Mouse (Mus musculus): ENCODE data around the gene Arhgap45.

Gene Arhgap45

DNA sequence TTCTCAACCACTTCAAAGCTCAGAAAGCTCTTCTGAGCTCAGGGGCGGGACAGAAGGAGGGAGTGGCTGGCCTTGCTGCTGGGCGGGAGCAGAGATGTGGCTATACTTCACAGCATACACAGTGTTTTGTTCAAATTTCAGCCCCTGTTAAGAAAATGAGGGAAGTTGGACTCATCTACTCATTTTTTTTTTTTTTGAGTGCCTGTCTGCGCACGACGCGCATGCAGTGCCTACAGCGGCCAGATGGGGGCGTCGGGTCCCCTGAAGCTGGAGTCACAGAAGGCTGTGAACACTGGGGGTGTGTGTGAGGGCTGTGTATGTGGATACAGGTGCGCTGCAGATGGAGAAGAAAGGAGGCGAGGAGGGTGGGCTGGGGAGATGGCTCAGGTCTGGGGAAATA, 29.5 kb upstream of the Arhgap45 start:
- DNase-seq (ENCODE audit: low spot score in 2 of 2), result peak; percentile 76 to 94

DNA sequence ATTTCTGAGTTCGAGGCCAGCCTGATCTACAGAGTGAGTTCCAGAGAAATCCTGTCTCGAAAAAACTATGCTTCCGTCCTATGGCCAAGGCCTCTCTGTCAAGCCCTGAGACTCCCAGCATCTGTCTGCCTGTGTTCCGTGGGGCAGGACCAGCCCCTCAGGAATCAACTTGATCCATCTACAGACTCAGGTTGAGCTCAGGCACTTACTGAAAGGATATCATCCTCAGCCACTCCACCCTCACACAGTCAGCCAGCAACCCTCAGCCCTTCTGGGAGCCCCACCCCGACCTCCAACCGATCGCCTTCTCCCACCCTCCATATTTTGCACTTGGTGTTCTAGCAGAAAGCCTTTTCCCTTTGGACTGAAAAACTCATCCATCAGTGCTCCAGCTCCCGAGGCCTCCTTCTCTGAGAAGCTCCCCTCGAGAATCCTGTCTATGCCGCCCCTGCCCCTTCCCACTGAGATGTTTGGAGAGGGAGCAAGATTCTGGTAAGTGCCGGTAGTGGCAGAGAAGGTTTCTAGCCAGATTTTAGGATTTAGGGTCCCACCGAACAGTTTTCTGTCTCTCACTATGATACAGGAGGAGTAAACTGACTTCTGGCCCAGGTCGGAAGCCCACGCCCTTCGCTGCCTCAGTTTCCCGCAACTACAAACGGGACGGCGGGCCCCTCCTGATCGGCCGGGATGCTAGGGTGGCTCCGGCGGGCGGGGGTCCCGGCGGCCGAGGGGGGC, 28.5 kb upstream of the Arhgap45 start:
- DNase-seq (ENCODE audit: low spot score in 2 of 2), result no peak

DNA sequence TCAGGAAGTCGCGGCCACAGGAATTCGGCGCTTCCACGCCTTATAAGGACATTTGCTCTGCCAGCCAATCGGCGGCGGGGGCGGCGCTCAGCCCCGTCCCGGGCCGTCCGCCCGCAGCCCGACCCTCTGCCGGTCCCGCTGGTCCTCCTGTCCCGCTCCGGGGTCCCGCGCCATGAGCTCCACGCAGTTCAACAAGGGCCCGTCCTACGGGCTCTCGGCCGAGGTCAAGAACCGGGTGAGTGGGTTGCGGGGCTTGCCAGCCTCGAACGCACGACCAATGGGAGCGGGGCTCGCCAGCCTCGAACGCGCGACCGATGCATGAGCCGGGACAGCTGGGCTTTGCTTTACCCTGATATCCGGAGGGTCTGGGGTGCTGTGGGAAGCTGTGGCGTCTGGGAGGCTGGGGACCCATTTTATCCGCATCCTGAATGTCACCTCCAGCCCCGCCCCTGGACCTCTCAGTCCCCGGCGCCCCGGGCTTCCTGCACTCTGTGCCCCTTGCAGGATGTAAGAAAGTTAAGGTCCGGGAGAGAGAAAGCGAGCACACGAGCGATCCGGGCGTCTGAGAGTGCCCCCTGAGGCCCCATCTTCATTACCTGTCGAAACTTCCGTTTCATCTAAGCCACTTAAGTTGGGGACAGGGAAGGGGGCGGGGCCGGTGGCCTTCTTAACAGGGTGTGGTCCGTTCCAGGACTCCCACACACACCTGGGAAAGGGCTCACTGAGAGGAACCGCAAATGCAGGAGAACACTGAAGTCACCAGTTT, 27.8 kb upstream of the Arhgap45 start, which contains the start of gene Cnn2:
Gene Cnn2, plus strand, starts transcription at position 79 of the 766 bp plus-strand sequence.
- no peak for DNase-seq (ENCODE audit: low spot score in 2 of 2)

DNA sequence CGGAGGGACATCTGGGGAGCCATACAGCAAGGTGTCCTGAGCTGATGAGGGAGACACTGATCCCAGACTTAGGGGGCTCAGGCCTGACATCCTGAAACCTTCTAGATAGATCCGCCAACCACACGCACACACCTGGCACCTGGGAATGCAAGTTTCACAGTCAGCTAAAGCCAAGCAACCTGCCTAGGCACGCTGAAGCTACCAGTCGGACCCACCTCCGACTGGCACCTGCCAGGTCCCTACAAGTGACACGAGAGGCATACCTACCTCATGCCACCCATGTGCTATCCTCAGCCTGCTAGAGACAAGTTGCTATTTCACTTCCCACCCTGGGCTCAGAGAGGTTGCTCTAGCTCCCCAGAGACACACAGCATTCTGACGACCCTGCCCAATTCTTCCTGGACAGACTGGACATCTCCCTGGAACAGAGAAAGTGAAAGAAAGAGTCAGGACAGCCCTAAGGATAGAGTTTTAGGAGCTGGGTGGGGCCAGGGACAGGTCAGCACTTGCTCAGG, 27.1 kb upstream of the Arhgap45 start:
- no peak for DNase-seq (ENCODE audit: low spot score in 2 of 2)

DNA sequence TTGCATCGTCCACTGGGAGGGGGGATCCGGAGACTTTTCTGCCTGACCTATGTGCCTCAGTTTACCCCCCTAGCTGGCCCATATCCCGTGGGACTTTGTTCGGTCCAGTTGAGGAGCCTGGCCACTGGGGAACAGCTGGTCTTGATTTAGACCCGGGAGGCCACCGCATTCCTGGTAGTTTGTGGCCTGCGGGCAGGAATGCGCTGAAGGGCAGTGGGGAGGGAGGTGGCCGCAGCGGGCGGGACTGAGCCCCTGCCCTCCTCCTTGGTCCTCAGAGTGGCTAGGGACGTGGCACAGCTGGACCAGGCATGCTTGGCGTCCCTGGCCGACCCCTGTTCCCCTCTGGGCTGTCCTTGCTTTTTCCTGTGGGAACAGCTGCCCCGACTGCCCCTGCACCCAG, 26.6 kb upstream of the Arhgap45 start:
- no peak for DNase-seq (ENCODE audit: low spot score in 2 of 2)

DNA sequence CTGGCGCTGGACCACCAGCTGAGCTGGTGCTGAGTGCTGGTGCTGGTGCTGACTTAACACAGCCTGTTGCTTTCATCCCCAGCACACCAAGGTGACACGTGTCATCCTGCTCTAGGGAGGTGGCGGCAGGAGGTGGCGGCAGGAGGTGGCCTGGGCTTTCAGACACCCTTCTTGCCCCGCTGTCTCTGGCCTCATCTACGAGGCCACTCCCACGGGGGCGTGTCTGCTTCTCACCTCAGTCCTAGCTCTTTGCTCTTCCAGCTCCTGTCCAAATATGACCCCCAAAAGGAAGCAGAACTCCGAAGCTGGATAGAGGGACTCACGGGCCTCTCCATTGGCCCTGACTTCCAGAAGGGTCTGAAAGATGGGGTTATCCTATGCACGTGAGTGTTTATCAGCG, 25.4 kb upstream of the Arhgap45 start:
- no peak for DNase-seq (ENCODE audit: low spot score in 2 of 2)

DNA sequence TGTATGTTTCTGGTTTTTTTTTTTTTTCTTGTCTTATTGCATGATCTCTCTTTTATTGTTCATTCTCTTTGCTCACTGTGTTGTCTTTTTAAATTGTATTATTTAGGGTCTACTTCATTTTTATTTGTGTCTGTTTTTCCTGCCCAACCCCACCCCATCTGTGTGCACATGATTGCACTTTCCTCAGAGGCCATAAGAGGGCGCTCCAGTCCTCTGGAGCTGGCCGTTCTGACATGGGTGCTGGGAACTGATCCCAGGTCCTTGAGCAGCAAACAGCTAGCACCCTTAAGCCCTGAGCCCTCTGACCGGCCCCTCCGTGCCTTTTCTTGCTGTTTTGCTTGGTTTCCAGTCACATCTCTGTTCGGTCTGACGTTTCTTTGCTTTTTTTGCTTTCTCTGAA, 24.9 kb upstream of the Arhgap45 start:
- no peak for DNase-seq (ENCODE audit: low spot score in 2 of 2)

DNA sequence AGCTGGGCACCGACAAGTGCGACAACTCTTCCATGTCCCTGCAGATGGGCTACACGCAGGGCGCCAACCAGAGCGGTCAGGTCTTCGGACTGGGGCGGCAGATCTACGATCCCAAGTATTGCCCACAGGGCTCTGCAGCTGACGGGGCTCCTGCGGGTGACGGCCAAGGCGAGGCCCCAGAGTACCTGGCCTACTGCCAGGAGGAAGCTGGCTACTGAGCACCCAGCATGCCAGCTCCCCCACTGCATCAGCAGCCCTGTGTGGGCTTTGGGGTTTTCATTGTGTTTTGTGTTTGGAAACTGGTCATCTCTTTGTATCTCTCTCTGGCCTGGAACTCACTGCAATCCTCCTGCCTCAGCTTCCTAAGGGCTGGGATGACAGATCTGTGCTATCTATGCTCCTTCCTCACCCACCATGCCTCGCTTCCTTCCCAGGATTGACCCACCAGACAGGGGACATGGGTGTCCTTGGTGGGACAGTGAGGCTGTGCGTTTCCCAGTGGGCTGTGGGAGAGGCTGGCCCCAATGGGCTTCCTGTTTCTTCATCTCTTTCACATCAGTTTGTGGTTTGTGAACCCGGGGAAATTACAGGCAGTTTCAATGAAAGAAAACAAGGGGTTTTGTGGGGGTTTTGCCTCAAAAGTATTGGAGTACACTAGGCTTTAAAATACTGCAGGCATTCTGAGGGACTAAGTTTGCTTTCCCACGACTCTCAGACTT, 21.9 kb upstream of the Arhgap45 start:
- no peak for DNase-seq (ENCODE audit: low spot score in 2 of 2)

DNA sequence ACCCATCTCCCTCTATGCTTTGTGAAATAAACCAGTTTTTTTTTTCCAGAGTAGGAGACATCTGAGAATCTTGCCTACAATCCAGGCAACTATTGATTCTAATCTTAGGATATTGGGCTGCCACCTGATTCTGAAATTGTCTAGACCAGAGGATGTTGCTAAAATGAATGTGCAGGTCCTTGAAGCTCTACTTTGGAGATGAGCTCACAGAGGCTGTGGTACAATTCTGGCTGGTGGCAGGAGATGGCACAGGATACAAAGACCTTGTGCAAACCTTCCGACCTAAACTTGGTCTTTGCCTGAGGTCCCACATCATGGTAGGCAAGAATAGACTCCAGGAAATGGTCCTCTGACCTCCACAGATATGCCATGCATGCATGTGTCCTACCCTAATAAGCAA, 20.8 kb upstream of the Arhgap45 start:
- no peak for DNase-seq (ENCODE audit: low spot score in 2 of 2)

DNA sequence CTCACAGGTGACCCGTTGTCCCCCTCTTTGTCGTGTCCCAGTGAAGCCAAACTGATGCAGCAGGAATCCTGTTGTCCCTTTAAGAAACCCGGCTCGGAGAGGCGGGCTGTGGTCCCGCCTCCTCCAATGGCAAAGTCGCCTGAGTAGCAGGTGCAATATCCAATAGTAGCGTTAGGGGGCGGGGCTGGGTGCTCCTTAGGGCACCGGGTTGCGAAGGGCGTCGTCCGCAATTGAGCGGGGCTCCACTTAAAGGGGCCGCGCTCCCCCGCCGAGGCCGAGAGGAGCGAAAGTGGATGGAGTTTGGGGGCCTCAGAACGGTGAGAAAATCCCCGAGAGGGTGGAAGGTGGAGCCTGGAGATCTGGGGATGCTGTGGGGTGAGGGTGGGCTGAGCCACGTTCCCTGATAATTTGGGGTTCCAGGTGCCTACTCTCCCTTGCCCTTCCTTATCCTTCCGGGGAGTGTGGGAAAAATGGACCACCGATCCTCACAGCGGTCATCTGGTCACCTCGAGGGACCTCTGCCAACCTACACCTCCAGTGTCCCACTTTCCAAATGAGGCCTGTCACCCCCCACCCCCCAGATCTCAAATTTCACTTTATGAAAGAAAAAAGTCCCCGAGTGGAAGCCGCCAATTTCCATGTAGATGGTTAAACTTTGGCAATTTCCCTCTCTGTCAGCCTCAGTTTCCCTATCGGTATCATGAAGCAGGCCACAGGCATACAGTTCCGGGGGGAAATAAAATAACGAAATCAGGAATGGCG, 20.0 kb upstream of the Arhgap45 start, which contains the start of gene Abca7:
Gene Abca7, plus strand, starts transcription at position 223 of the 762 bp plus-strand sequence.
- DNase-seq (ENCODE audit: low spot score in 2 of 2), result peak; percentile 98 to 99

DNA sequence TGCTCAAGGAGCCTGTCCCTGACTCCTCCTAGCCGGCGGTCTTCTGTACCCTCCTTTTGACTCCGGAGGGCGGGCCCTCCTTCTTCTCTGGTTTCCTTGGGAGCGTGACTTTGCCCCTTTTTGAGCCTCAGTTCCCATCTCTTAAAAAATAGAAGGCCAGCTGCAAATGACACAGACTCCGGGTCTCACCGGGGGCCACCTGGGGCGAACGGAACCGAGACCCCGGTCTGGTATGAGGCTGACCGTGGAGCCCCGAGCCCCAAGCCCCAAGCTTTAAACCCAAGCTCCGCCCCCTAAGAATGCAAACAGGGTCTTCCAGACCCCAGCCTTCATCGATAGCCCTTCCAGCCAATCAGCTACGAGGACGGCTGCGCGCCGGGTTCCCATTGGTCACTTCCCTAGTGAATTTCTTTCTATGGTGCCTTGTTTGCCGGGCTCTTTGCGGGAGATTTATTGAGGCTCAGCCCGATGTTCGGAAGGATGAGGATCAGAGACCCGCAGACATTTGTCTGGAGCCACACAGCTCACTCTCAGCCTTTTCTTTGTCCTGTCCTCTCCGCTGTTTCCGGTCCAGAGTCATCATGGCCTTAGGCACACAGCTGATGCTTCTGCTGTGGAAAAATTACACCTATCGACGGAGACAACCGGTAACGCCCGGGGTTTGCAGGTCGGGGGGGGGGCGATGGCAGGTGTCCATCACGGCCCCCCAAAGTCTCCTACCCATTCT, 19.3 kb upstream of the Arhgap45 start:
- peak in 1 of 2 experiments; percentile 72 for DNase-seq (ENCODE audit: low spot score in 2 of 2)

DNA sequence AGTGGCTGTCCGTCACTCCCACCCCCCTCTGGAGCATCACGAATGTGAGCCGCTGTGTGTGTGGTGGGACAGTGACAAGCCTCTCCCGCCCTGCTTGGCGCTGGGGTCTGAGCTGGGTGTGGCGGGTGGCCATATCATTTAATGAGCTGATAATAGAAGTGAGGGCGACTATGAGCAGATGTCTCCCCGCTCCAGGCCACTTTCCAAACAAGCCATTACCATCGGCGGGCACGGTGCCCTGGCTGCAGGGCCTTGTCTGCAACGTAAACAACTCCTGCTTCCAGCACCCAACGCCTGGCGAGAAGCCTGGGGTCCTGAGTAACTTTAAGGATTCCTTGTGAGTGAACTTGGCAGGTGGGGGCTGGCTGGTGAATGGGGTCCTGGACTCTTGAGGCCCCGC, 18.6 kb upstream of the Arhgap45 start:
- peak in 1 of 2 experiments; percentile 66 for DNase-seq (ENCODE audit: low spot score in 2 of 2)

DNA sequence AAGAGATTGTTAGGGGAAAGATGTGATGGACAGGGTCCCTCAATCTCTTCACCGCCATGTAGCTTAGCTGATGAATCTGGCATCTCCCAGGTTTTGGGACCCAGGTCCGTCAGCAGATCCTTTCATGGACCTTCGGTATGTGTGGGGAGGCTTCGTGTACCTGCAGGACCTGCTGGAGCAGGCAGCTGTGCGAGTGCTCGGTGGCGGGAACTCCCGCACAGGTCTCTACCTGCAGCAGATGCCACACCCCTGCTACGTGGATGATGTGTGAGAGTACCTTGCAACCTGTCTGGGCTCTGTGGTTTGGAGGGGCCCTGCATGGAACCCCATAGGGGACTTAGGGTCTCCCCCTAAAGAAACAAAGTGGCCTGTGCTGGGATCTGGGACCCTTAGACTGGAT, 14.5 kb upstream of the Arhgap45 start:
- no peak for DNase-seq (ENCODE audit: low spot score in 2 of 2)

DNA sequence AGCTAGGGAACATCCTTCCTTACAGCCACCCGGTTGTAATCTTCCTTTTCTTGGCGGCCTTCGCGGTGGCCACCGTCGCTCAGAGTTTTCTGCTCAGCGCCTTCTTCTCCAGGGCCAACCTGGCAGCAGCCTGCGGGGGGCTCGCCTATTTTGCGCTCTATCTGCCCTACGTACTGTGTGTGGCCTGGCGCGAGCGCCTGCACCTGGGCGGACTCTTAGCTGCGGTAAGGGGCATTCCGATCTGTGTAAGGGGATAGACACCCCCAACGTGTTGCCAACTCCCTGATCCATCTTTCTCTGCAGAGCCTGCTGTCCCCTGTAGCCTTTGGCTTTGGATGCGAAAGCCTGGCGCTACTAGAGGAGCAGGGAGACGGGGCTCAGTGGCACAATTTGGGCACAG, 13.6 kb upstream of the Arhgap45 start:
- DNase-seq (ENCODE audit: low spot score in 2 of 2), result no peak

DNA sequence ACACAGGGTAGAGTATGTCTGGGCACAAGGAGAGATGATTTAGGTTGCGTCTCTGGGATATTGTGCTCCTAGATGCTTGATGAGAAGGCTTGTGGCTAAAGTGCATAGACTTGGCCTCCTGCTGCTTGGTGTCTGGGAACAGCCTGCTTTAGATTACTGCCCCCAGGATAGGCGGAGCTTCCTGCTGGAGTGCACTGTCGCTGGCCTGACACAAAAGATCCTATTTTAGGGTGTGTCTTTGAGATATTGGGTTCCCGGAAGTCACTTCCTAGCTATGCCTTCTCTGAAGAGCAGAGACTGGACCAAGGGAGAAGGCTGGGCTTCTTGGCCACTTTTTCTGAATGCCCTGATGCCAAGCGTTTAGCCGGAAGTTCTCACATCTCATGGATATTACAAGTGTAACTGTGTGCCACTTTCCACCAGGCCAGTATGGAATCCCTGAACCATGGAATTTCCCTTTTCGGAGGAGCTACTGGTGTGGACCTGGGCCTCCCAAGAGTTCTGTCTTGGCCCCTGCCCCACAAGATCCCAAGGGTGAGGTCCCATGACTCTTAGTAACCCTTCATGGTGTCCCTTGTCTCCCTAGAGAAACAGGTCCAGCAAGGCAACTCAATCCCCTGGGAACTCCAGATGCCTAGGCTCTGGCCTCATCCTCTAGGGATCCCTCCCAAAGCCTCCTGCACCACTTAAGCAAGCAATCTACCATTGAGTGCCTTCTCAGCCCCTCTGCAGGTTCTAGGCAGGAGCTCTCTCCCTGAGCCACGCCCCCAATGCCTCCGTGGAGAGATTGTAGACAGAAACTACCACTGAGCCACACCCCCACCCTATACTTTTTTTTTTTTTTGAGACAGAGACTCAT, 12.8 kb upstream of the Arhgap45 start:
- no peak for DNase-seq (ENCODE audit: low spot score in 2 of 2)

DNA sequence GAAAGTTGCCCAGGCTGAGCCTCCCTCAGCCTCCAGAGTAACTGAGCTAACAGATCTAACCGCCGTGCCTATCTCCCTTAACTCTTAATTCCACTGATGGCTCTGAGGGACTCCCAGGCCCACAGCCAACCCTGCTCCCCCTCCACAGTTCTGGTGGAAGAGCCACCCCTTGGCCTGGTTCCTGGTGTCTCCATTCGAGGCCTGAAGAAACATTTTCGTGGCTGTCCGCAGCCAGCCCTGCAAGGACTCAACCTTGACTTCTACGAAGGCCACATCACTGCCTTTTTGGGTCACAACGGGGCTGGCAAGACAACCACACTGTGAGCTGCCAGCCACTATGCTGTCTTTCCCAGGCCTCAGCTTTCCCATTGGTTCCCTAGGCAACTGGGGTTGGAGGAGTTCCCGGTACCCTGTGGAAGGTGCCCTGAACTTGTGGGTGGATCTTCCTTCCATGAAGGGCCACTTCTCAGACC, 12.2 kb upstream of the Arhgap45 start:
- DNase-seq (ENCODE audit: low spot score in 2 of 2), result no peak

DNA sequence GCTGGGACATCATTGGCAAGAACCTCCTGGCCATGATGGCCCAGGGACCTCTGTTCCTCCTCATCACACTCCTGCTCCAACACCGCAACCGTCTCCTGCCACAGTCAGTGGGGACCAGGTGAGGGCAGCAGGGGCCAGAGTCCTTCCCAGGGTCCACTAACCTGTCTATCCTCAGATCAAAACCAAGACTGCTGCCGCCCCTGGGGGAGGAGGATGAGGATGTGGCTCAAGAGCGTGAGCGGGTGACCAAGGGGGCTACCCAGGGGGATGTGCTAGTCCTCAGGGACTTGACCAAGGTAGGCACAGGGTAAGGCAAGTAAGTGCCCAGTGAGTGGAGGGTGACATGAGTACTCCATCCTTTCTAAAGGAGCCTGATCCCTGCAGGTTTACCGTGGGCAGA, 4.7 kb upstream of the Arhgap45 start:
- DNase-seq (ENCODE audit: low spot score in 2 of 2), result no peak

DNA sequence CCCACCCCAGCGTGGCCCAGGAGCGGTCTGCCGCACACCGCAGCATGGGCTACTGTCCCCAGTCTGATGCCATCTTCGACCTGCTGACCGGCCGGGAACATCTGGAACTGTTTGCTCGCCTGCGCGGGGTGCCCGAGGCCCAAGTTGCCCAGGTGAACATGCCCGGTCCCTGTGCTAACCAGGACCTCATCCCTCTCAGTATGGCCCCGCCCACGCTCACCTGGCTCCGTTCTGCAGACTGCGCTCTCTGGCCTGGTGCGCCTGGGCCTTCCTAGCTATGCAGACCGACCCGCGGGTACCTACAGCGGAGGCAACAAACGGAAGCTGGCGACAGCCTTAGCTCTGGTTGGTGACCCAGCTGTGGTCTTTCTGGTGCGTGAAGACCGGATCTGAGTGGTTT, 2.8 kb upstream of the Arhgap45 start:
- no peak for DNase-seq (ENCODE audit: low spot score in 2 of 2)

DNA sequence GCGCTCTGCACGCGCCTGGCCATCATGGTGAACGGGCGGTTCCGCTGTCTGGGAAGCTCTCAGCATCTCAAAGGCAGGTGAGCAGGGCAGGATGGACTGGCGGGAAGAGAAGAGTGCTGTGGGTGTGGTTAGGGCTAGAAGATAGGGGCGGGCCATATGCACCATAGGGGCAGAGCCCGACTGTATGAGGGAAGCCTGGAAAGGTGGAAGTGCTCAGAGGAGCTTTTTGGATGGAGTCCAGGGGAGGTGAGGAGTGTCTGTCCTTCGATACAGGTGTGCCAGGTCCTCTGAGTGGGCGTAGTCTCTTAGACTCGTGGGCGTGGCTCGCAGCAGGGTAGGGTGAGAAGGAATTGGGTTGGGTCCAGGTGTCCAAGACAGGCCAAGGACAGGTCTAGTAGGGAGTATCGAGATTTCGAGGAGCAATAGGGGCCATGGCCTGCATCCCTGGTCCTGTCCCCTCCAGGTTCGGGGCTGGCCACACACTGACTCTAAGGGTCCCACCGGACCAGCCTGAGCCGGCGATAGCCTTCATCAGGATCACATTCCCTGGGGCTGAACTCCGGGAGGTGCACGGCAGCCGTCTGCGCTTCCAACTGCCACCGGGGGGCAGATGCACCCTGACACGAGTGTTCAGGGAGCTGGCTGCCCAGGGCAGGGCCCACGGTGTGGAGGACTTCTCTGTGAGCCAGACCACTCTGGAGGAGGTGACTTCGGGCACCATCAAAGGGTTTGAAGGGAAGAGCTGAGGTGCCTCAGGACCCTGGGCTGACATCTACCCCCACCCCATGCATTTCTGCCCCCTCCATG, 1.8 kb upstream of the Arhgap45 start:
- DNase-seq (ENCODE audit: low spot score in 2 of 2), result no peak
